In genomic region chr1:134122195-134122594, GRCm38 (mm10) we compare ENCODE assay signal across 8 mouse cellular contexts. TPM values are rescaled to one million over a fixed set of nuclear protein-coding genes. Genes with fewer than 3 reads are reported as not detected.
DNase-seq lines count a peak whose midpoint lies in the region; ATAC-seq lines count a peak whose summit lies in the region.

No protein-coding gene starts in this region.

- no peak overlapping the region for H3K4me3 ChIP-seq in forebrain, embryonic 14.5 days (ENCODE audit: low read depth, low read length)
- no peak overlapping the region for H3K4me3 ChIP-seq in forebrain, embryonic 12.5 days (replicated peaks)

- no peaks in the 10 kb centered on the region for H3K4me1 ChIP-seq in forebrain, embryonic 14.5 days (ENCODE audit: control insufficient read depth, insufficient read depth, low read length)
- no peaks in the 10 kb centered on the region for H3K4me1 ChIP-seq in forebrain, embryonic 12.5 days

- no peaks in the 10 kb centered on the region for H3K9me3 ChIP-seq in forebrain, embryonic 14.5 days (replicated peaks; ENCODE audit: control insufficient read depth, low read length)
- H3K9me3 ChIP-seq in forebrain, embryonic 12.5 days = 0 out of 2 replicates have a peak, but pooled peaks cover 5% of the 10 kb centered on the region

- 56% methylated on average over 9 of the region's 9 CpGs for WGBS in forebrain, embryonic 14.5 days
- 56% methylated on average over 9 of the region's 9 CpGs for WGBS in forebrain, embryonic 12.5 days

- no peak overlapping the region for H3K27ac ChIP-seq in forebrain, embryonic 14.5 days (ENCODE audit: low read depth, low read length)
- H3K27ac ChIP-seq in forebrain, embryonic 12.5 days = no peak overlapping the region

- H3K27me3 ChIP-seq in forebrain, embryonic 14.5 days (replicated peaks; ENCODE audit: control insufficient read depth, insufficient read depth, low read length) = no peaks in the 10 kb centered on the region
- no peaks in the 10 kb centered on the region for H3K27me3 ChIP-seq in forebrain, embryonic 12.5 days

- no peak overlapping the region for H3K4me2 ChIP-seq in forebrain, embryonic 14.5 days (ENCODE audit: low read length)
- no peak overlapping the region for H3K4me2 ChIP-seq in forebrain, embryonic 12.5 days

- DNase-seq in forebrain, embryonic 14.5 days (ENCODE audit: low spot score) = peak; percentile 31
- DNase-seq in right cerebral cortex, postnatal 14 days = peak; percentile 40
- no peak for DNase-seq in right cerebral cortex, postnatal 36 days (ENCODE audit: low spot score in 2 of 2)
- DNase-seq in embryo, embryonic 9.5 days (ENCODE audit: extremely low spot score) = peak; percentile 28
- DNase-seq in retina, embryonic 14.5 days (ENCODE audit: low spot score) = peak; percentile 64
- no peak for DNase-seq in ovary, adult 18-20 months (ENCODE audit: low spot score)
- no peak for DNase-seq in ovary, postnatal 14 days (ENCODE audit: low spot score)

- no peaks in the 10 kb centered on the region for H3K36me3 ChIP-seq in forebrain, embryonic 14.5 days (ENCODE audit: control insufficient read depth, insufficient read depth, low read length)
- H3K36me3 ChIP-seq in forebrain, embryonic 12.5 days (replicated peaks) = no peaks in the 10 kb centered on the region

- no peak overlapping the region for H3K9ac ChIP-seq in forebrain, embryonic 14.5 days (ENCODE audit: low read length)
- no peak overlapping the region for H3K9ac ChIP-seq in forebrain, embryonic 12.5 days

- ATAC-seq in forebrain, embryonic 14.5 days = no peak
- no peak for ATAC-seq in forebrain, embryonic 12.5 days (ENCODE audit: low FRiP score)

RNA-seq across cellular contexts. Expression of gene Chit1, which starts 11.2 kb away (rescaled TPM):
- 0.13 TPM in 1 of 2 replicates, not detected in the other for polyA plus RNA-seq in forebrain, embryonic 14.5 days (2014; fragmentation: Nextera tagmentation; extraction: Ambion mirVana)
- not detected in 2 replicates for polyA plus RNA-seq in forebrain, embryonic 12.5 days (2016; fragmentation: Nextera tagmentation; extraction: Ambion mirVana)

RNA-seq across cellular contexts. Expression of gene Btg2, which starts 43.3 kb away (rescaled TPM):
- 67.3 and 82.6 TPM in 2 replicates for polyA plus RNA-seq in forebrain, embryonic 14.5 days (2014; fragmentation: Nextera tagmentation; extraction: Ambion mirVana)
- polyA plus RNA-seq in forebrain, embryonic 12.5 days (2016; fragmentation: Nextera tagmentation; extraction: Ambion mirVana) = 128 and 135 TPM in 2 replicates

RNA-seq across cellular contexts. Expression of gene Chil1, which starts 59.8 kb away (rescaled TPM):
- polyA plus RNA-seq in forebrain, embryonic 14.5 days (2014; fragmentation: Nextera tagmentation; extraction: Ambion mirVana) = 2.5 and 3.7 TPM in 2 replicates
- polyA plus RNA-seq in forebrain, embryonic 12.5 days (2016; fragmentation: Nextera tagmentation; extraction: Ambion mirVana) = 1.9 and 2.5 TPM in 2 replicates

Comparison
In these comparisons a context has a peak if more than half of its experiments do, and no peak if none do; other contexts are left out.
1. DNase-seq: peak in forebrain, embryonic 14.5 days (single experiment), right cerebral cortex, postnatal 14 days (single experiment), embryo, embryonic 9.5 days (single experiment) and retina, embryonic 14.5 days (single experiment); none in right cerebral cortex, postnatal 36 days (0 of 2), ovary, adult 18-20 months (single experiment) and ovary, postnatal 14 days (single experiment).